Mouse (Mus musculus) gastrocnemius, adult 18-20 months (tissue): ENCODE data around the gene Atp13a5. TPM values are rescaled to one million over a fixed set of nuclear protein-coding genes. Genes with fewer than 3 reads are reported as not detected.
A peak's percentile ranks its signal among the peaks of the same experiment; 100 is the strongest.

ENCODE experiments used
- DNase-seq: peaks from one replicate; pipeline ENCODE4 v3.0.0; 2021; ENCODE audit warnings: low spot score
- total RNA-seq, 2 experiments: library from RNA; stranded (reverse); gene quantifications; 2 replicates each; pipeline ENCODE4 v1.2.3; 2021

The Atp13a5 gene
- total RNA-seq, 2 experiments from 2014 or later: 6.9 to 7.9 TPM

GRCm38 (mm10) chr16:29205581-29205980 is 173.0 kb downstream of the Atp13a5 start:
- no peak for DNase-seq

DNA sequence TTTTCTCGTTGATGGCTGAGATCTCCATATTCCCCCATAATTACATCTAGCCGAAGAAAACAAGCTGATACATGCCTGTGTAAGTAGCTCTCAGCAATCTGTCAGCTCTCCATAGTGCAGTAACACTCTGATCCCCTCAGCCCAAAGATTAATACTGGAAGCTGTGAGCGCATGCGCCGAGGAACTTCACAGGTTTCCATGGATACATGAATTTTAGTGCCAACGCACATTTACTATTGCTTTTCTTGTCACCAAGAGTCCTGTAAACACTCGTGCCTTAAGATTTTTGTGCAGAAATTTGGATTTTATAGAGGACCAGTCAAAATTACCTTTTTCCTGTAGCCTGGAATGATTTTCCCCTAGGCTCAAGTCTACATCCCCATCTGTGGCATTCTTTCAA is 173.7 kb downstream of the Atp13a5 start:
- DNase-seq: no peak

DNA sequence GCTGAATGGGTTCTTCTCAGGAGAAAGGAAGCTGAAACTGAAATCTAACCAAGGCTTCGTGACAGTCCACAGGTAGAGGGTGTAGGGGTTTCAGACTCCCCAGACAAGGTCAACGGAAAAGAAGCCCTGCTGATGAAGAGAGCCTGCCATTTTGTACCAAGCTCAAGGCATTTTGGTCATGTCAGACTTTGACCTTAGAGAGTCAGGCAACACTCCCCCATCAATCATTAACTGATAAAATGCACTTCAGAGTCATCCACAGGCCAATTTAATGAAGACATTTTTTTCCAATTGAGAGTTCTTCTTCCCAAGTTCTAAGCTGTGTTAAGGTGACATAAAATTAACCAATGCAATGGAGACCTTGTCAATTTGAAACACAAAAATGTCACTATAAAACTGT is 177.4 kb downstream of the Atp13a5 start:
- DNase-seq: no peak

DNA sequence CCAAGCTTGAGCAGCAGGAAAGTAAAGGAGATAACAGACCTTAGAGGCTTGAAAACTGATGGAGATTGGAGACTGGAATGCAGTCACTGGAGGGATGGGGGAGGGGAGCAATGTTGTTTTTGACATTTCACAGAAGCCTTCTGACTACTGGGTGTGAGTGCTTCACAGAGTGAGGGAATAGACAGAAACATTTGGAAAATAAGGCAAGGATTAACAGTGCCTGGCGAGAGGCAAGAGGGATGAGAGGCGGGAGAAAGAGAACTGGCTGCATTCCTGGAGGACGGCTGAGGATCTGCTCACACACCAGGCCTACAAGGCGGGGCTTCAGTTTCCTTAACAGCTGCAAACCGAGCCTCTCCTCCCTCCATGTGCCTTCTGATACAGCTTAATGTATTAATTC is 180.1 kb downstream of the Atp13a5 start:
- no peak for DNase-seq

GRCm38 (mm10) chr16:29195156-29195555 is 183.4 kb downstream of the Atp13a5 start:
- peak; percentile 51 for DNase-seq

DNA sequence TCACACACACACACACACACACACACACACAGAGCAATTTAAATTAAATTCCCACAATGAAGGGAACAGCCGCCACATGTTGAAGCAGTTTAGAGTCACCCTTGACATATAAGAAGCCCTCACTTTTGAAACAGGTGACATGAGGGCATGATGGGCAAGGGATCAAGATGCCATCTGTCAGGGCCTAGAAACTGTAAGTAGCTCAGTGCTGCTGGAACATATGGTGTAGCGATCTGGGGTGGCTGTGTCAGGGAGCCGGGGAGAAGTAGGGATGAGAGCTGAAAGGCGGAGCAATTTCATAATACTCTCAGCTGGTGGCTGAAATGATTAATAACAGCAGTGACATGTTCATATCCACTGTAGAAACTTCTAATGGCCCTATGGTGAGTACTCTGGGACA is 184.6 kb downstream of the Atp13a5 start:
- no peak for DNase-seq

DNA sequence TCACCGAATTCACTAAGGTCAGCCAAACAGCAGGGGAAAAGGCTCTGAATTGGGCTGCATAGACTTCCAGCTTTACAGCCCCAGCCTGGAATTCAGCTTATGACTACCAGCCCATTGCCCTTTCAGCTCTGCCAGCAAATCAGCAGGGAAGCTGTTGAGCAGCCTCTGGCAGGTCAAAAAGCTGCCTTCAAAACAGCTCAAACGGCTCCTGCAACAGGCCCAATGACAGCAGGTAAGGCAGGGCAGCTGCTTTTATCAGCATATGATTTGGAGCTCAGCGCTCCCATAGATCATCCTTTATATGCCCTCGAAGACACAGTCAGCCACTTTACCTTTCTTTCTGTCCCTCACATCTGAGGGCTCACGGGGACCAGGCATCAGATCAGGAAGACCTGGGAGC is 185.6 kb downstream of the Atp13a5 start:
- no peak for DNase-seq

Other genes with a start within 250 kb of the Atp13a5 start
- gene Hrasls, start 169.0 kb downstream of the Atp13a5 start, total RNA-seq: 10 to 100 TPM; 67.0 to 72.6 TPM
- gene Atp13a4, start 166.1 kb upstream of the Atp13a5 start, total RNA-seq: not detected
- gene Opa1, start 200.6 kb upstream of the Atp13a5 start, total RNA-seq: 10 to 100 TPM; 83.0 to 86.5 TPM